In genomic region chr3:132949380-132949790, GRCm38 (mm10) we compare ENCODE assay signal across 8 mouse cellular contexts. TPM values are rescaled to one million over a fixed set of nuclear protein-coding genes. Genes with fewer than 3 reads are reported as not detected.
A peak's percentile ranks its signal among the peaks of the same experiment; 100 is the strongest.
DNase-seq lines count a peak whose midpoint lies in the region; ATAC-seq lines count a peak whose summit lies in the region.

No protein-coding gene starts in this region.

- no peaks in the 10 kb centered on the region for H3K9me3 ChIP-seq in forebrain, embryonic 16.5 days (ENCODE audit: control insufficient read depth, low read length)
- H3K9me3 ChIP-seq in lung, embryonic 15.5 days: no peaks in the 10 kb centered on the region

- peak; percentile 25 to 38 for DNase-seq in layer of hippocampus, postnatal 10 days (ENCODE audit: low spot score in 2 of 2)
- no peak for DNase-seq in layer of hippocampus, postnatal 14 days (ENCODE audit: low spot score in 2 of 2)
- DNase-seq in adrenal gland, postnatal 36 days: peak; percentile 31 to 32
- DNase-seq in kidney, adult 18-20 months: peak; percentile 62
- peak; percentile 63 for DNase-seq in retina, postnatal 1 day

- H3K27me3 ChIP-seq in forebrain, embryonic 16.5 days (replicated peaks; ENCODE audit: control insufficient read depth, insufficient read depth, low read length): 0 out of 2 replicates have a peak, but pooled peaks cover 2% of the 10 kb centered on the region
- no peaks in the 10 kb centered on the region for H3K27me3 ChIP-seq in lung, embryonic 15.5 days

- ATAC-seq in forebrain, embryonic 16.5 days: peak; percentile 73
- ATAC-seq in lung, embryonic 15.5 days (ENCODE audit: borderline replicate concordance, extremely low read depth, low FRiP score, low TSS enrichment): peak; percentile 49; the same call in 1 of the 2 replicates
- no peak for ATAC-seq in erythroid progenitor cell, adult 5-6 weeks (replicated peaks; ENCODE audit: low FRiP score, poor library complexity, severe bottlenecking)

- H3K4me2 ChIP-seq in forebrain, embryonic 16.5 days (ENCODE audit: low read length): peak overlapping the region; percentile 100
- peak overlapping the region; percentile 93 for H3K4me2 ChIP-seq in lung, embryonic 15.5 days

- 0% methylated on average over 22 of the region's 26 CpGs for WGBS in forebrain, embryonic 16.5 days
- WGBS in lung, embryonic 15.5 days: 0% methylated on average over 26 of the region's 26 CpGs

- H3K4me3 ChIP-seq in forebrain, embryonic 16.5 days (replicated peaks; ENCODE audit: low read length): peak overlapping the region; percentile 75
- H3K4me3 ChIP-seq in lung, embryonic 15.5 days: peak overlapping the region; percentile 84

- peak overlapping the region; percentile 66 for H3K9ac ChIP-seq in forebrain, embryonic 16.5 days (replicated peaks; ENCODE audit: low read depth, low read length)
- peak overlapping the region; percentile 75 for H3K9ac ChIP-seq in lung, embryonic 15.5 days

- no peak overlapping the region for H3K27ac ChIP-seq in forebrain, embryonic 16.5 days (ENCODE audit: low read length)
- H3K27ac ChIP-seq in lung, embryonic 15.5 days: peak overlapping the region; percentile 74

- H3K36me3 ChIP-seq in forebrain, embryonic 16.5 days (ENCODE audit: control insufficient read depth, insufficient read depth): no peaks in the 10 kb centered on the region
- no peaks in the 10 kb centered on the region for H3K36me3 ChIP-seq in lung, embryonic 15.5 days

- H3K4me1 ChIP-seq in forebrain, embryonic 16.5 days (replicated peaks; ENCODE audit: control insufficient read depth, insufficient read depth, low read length): peaks cover 15% of the 10 kb centered on the region
- peaks cover 16% of the 10 kb centered on the region for H3K4me1 ChIP-seq in lung, embryonic 15.5 days

RNA-seq across cellular contexts. Expression of gene Npnt, which starts 0.7 kb away (rescaled TPM):
- 10 to 100 TPM; 14.2 to 14.9 TPM for total RNA-seq in layer of hippocampus, postnatal 10 days (2021)
- 10 to 100 TPM; 14.4 to 17.6 TPM for total RNA-seq in layer of hippocampus, postnatal 14 days (2021)
- total RNA-seq in adrenal gland, postnatal 36 days (2021): 10 to 100 TPM; 16.5 to 16.9 TPM
- polyA plus RNA-seq in forebrain, embryonic 16.5 days (2015; fragmentation: Nextera tagmentation; extraction: Ambion mirVana): 6.3 and 9.0 TPM in 2 replicates
- polyA plus RNA-seq in lung, embryonic 15.5 days (2015; fragmentation: Nextera tagmentation; extraction: Ambion mirVana): 92.2 and 98.3 TPM in 2 replicates
- total RNA-seq in erythroid progenitor cell, adult 5-6 weeks (2015; ENCODE audit: low replicate concordance): 0.72 TPM in 1 of 2 replicates, not detected in the other
- not detected in 2 replicates for total RNA-seq in erythroid progenitor cell, adult 5-6 weeks (2017; ENCODE audit: low replicate concordance)

Comparison
In these comparisons a context has a peak if more than half of its experiments do, and no peak if none do; other contexts are left out.
1. DNase-seq: peak in layer of hippocampus, postnatal 10 days (2 of 2), adrenal gland, postnatal 36 days (2 of 2), kidney, adult 18-20 months (single experiment) and retina, postnatal 1 day (single experiment); none in layer of hippocampus, postnatal 14 days (0 of 2).
2. RNA of gene Npnt, which starts 0.7 kb away (total RNA-seq): 14.4 to 17.6 TPM in layer of hippocampus, postnatal 14 days, 16.5 to 16.9 TPM in adrenal gland, postnatal 36 days and 14.2 to 14.9 TPM in layer of hippocampus, postnatal 10 days; 0.72 TPM in erythroid progenitor cell, adult 5-6 weeks; every median in the first group is over 4 times any median in the second.